Mouse (Mus musculus) retina, adult 2 months (tissue): ENCODE measurements at regions not wholly inside any gene's neighbourhood (a gene's known extent, or its start where the extent isn't known, plus 50 kb on each side); places are given as distances from the start of the nearest gene placed in this dataset.

ENCODE experiments used
- DNase-seq: peaks from one replicate; pipeline ENCODE4 v3.0.0-alpha.2; 2012; ENCODE audit warnings: low read depth, low spot score

GRCm38 (mm10) chr2:172613891-172614391 lies 64.5 kb downstream of the Tfap2c start:
- DNase-seq: no peak

- no peak for DNase-seq
Observed at GRCm38 (mm10) chr2:172615148-172615547, 65.8 kb downstream of the Tfap2c start.

GRCm38 (mm10) chr2:172615582-172615981 lies 66.2 kb downstream of the Tfap2c start:
- DNase-seq: no peak

- DNase-seq: no peak
Observed at GRCm38 (mm10) chr2:172619168-172619567, 69.8 kb downstream of the Tfap2c start.

DNA sequence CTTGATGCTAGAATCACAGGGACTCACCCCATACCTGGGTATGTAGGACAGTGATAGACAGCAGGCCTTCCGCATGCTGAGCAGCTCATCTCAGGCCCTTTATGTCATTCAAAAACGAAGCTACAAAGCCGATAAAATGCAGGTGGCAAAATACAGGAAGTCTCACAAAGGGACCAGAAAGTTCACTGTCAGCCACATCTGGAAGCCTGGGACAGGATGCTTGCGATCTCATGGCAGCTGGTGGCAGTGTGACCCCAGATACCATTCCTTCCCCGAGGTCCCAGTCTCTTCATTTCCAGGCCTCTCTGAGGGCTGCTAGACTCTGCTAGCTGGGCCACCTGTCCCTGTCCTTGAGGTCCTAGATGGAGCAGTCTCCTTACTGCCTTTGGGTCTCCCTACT lies 70.6 kb downstream of the Tfap2c start:
- no peak for DNase-seq

DNA sequence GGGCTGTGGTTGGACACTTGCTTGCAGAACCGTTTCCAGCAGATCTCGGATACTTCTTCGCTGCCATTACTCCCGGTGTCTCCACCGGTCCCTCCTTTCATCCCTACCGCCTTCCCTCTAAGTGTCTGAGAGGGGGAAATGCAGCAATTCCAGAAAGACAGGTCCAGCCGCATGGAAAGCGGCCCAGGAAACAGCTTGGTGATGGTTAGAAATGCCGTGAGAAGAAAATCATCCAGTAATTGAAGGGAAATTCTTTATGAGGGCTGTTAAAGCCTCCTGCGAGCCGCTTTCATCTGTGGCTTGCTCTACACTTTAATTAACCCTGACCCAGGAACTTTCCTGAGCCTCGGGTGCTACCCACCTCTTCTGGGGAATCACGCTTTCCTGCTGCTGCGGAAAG lies 74.3 kb downstream of the Tfap2c start:
- DNase-seq: no peak

- no peak for DNase-seq
Observed at GRCm38 (mm10) chr2:172627353-172628306, 78.2 kb downstream of the Tfap2c start.

- DNase-seq: no peak
Observed at GRCm38 (mm10) chr2:172630333-172630732, 80.9 kb downstream of the Tfap2c start.

- no peak for DNase-seq
Observed at GRCm38 (mm10) chr2:172642616-172643015, 93.2 kb downstream of the Tfap2c start.

GRCm38 (mm10) chr2:172643860-172644259 lies 94.5 kb downstream of the Tfap2c start:
- DNase-seq: no peak

DNA sequence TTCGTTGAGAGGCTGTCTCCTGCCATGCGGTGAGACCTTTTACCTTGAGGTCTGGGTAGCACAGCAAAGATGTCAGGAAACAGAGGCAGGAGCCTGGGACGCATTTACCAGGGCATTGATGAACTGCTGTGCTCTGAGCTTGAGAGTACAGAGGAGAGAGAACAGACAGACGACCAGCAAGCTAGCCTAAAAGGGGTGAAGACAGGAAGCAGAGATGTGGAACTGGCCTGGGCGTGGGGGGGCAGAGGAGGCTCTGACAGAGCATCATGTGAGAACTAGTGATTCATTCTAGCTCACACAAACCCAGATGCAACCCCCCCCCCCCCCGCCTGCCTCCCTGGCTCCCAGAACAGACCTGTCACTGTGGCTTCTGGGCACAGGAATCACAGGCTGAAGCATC lies 95.1 kb downstream of the Tfap2c start:
- no peak for DNase-seq

DNA sequence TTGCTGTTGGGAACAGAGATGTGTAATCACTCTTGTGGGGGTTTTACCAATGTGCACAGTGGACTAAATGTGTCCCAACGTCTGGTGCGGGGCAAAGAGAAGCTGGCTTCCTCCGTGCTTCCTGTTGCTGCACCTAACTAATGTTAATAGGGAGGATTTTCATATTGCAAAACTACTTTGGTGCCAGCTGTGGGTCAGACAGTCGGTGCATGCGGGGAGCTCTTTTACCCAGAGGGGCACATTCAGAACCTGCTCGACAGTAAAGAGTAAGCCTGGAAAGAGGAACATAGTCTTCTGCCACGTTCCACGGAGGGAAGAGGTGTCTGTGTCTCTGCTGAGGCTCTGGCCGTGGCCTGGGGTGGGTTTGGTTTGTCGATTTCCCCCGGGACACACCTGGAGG lies 98.7 kb downstream of the Tfap2c start:
- DNase-seq: no peak

- DNase-seq: no peak
Observed at GRCm38 (mm10) chr2:172660479-172660878, 111.1 kb downstream of the Tfap2c start.

DNA sequence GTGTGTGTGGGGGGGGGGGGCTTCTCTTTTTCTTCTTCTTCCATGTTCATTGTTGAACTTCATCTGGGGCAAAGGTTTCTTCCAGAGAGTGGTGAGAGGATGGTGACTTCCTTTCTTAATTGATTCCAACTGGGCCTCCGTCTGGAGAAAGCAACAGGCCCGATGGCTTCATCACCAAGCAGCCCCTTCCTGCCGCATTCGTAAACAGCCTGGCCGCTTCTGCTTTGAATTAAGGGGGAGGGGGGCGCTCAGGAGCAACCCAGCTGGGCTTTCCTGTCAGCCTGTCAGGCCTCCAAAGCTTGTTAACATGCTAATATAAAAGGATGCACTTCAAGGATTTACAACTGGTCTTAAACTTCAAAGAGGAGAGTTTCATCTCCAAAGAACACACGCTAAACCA lies 111.5 kb downstream of the Tfap2c start:
- no peak for DNase-seq

- DNase-seq: no peak
Observed at GRCm38 (mm10) chr2:172661418-172661980, 112.1 kb downstream of the Tfap2c start.

DNA sequence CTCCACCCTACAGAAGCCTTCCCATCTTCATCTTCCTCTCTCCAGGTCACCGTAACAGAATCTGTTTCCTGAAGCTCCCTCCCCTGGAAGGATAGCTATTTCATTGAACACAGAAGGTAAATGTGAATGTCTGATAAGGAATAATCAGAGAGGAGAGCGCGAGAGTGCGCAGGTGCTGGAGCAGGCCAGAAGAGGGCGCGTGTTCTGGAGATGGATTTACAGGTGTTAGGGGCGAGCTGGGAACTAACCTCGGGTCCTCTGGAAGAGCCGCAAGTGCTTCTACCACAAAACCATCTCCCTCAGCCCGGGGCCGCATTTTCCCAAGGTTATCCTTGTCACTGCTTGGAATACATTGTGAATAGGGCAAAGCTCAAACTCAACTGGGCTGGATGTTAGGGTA lies 112.8 kb downstream of the Tfap2c start:
- no peak for DNase-seq

DNA sequence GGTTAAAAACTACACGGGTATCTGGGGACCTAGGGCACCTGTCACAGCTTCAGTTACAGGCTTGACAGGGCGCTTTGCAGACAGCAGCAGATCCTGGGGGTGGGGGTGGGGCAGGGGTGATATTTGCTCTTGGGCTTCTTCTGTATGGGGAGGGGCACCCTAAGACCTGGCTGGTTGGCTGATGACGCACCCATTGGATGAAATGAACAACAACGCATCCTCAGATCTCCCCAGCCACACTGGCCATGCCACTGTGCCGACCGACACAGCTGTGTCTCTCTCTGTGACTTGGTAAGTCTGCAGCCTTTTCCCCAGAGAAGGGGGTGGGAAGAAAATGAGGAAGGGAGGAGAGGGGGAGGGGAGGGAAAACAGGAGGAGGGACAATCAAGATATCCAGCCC lies 114.3 kb downstream of the Tfap2c start:
- no peak for DNase-seq

DNA sequence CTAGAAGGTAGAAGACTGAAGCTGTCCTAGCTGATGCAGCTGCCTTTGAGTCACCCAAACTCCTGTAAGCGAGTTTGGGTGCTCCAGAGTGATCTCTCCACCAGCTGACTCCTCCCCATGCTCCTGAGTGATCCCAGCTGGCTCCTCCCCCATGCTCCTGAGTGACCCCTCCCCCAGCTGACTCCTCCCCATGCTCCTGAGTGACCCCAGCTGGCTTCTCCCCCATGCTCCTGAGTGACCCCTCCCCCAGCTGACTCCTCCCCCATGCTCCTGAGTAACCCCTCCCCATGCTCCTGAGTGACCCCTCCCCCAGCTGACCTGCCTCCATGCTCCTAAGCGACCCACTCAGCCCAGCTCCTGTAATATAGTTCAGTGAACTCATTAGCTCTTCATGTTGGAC lies 123.7 kb downstream of the Tfap2c start:
- DNase-seq: no peak

- no peak for DNase-seq
Observed at GRCm38 (mm10) chr2:172674641-172675040, 125.2 kb downstream of the Tfap2c start.

- no peak for DNase-seq
Observed at GRCm38 (mm10) chr2:172675081-172675480, 125.7 kb downstream of the Tfap2c start.

GRCm38 (mm10) chr2:172690196-172690595 lies 140.8 kb downstream of the Tfap2c start:
- DNase-seq: no peak

GRCm38 (mm10) chr2:172690931-172691651 lies 141.7 kb downstream of the Tfap2c start:
- no peak for DNase-seq
